Mouse (Mus musculus) brown adipose tissue, adult 24 weeks (tissue): Measurements from ENCODE around the gene Klk12. TPM values are rescaled to one million over a fixed set of nuclear protein-coding genes. Genes with fewer than 3 reads are reported as not detected.

Experiments
- H3K27ac ChIP-seq: fragments of 200-500 bp; replicated peaks from 2 replicates; pipeline ENCODE4 v1.5.1; 2012; ENCODE audit warnings: low read depth, mild to moderate bottlenecking, low read length
- H3K4me1 ChIP-seq: fragments of 200-500 bp; 2 replicates; pipeline ENCODE4 v1.6.1; 2012; ENCODE audit warnings: low read length, mixed read lengths; ENCODE audit not compliant: control insufficient read depth, insufficient read depth, insufficient read length
- H3K4me3 ChIP-seq: fragments of 200-500 bp; 2 replicates; pipeline ENCODE4 v1.5.1; 2012; ENCODE audit warnings: low read depth, mild to moderate bottlenecking, low read length, moderate library complexity; ENCODE audit not compliant: insufficient read depth
- polyA plus RNA-seq: library from polyadenylated mRNA; stranded (reverse); fragments of >200 nt; gene quantifications from 2 replicates; pipeline ENCODE4 v1.2.4, GENCODE M21; 2012; ENCODE audit not compliant: missing spikeins, insufficient read depth, insufficient read length

The Klk12 gene
- polyA plus RNA-seq, 1 experiment: not detected

DNA sequence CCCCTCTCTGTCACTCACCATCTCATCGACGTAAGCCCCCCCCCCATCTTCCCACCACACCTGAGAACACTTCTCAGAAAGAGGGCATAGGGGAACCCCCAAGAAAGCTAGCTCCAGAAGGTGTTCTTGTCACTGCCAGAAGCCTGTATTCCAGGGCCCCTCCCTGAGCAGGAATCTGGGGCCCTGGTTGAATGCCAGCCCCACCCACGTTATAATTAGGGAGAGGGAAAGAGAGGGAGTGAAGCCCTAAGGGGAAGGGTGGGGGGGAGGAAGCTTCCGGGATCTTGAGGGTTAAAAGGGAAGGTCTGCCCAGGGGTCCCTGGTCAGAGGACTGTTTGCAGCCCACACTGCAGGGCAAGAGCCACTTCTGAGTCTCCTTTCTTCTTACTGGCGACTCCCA, 12.0 kb downstream of the Klk12 start, which contains the start of gene Klk10:
TSS of gene Klk10 (plus strand) at position 290 of the 400 bp plus-strand sequence.
- H3K4me3 ChIP-seq: no peak within 1 kb of the TSS
- 0 out of 2 replicates have a peak, but pooled peaks cover 6% of the 10 kb centered on the region for H3K4me1 ChIP-seq
- no peak within 1 kb of the TSS for H3K27ac ChIP-seq

DNA sequence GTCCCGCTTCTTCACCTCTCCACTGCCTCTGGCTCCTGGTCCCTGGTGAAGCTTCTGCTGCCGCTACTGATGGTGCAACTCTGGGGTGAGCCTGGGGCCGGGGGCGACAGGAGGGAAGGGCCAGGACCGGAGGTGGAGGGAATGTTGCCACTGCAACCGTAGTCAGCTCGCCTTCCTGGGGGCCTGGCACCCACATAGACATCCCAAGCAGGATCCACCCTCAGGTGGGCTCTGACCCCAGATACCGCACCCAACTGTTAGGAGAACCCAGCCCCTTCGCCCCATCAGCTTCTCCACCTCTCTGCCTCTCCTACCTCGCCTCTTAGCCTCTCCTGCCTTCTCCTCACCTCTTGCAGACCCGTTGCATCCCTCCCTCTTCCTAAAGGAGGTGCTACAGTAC, 12.8 kb downstream of the Klk12 start:
- Histone ChIP-seq H3K4me1 (0 out of 2 replicates have a peak, but pooled peaks cover 6% of the 10 kb centered on the region), H3K27ac (no peak overlapping the region), H3K4me3 (no peak overlapping the region)

DNA sequence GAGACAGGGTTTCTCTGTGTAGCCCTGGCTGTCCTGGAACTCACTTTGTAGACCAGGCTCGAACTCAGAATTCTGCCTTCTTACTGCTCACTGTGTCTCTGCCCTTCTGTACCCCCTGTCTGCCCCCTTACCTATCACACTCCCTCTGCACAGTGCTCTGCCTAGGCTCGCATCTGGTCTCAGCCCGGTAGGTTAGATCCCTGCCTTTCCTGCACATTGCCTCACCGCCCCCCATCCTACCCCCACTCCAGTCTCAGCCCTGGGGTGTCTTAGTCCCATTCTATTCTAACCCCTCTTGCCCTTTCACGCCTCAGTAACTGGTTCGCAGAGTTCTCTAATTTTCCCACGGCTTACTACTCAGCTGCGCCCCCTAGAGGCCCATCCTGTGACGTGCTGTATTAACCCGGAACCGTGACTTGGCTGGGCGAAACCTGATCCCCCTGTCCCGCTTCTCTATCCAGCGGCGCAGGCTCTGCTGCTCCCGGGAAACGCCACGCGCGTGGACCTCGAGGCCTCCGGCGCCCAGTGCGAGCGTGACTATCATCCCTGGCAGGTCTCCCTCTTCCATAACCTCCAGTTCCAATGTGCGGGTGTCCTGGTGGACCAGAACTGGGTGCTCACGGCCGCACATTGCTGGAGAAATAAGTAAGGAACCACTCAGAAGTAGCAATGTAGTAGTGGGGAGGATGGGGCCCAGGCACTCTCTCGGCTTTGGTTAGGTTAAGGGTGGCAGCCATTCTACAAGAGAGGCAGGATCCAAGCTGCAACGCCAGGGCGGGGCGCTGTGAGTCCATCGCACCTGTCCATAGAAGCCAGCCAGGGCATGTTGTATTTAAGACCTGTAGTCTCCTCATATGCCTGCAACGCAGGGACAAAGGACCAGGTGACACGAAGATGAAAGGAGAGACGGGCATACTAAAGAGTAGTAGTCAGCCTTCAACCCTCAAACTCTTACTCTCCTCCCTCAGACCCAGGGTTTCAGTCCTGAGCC, 13.9 kb downstream of the Klk12 start:
- Histone ChIP-seq H3K4me1 (0 out of 2 replicates have a peak, but pooled peaks cover 6% of the 10 kb centered on the region), H3K27ac (no peak overlapping the region), H3K4me3 (peak overlapping the region; percentile 51)

DNA sequence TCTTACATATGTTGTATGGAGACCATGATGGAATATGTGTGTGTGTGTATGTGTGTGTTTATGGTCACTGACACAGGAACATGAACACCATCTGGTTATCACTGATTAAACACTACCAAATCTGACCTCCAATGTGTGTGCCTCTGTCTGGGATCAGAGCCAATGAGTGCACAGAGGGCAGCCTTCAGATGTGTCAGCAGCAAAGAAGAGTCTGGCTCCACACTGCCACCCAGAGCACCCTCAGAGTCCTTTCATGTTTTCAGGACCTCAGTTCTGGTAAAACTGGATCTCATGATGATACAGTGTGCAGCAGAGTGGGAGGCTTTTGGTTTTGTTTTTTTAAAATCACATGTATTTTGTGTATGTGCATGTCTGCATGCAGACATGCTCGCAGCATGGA, 16.6 kb downstream of the Klk12 start:
- no peak overlapping the region for H3K4me3 ChIP-seq
- H3K4me1 ChIP-seq: 0 out of 2 replicates have a peak, but pooled peaks cover 4% of the 10 kb centered on the region
- H3K27ac ChIP-seq: no peak overlapping the region

DNA sequence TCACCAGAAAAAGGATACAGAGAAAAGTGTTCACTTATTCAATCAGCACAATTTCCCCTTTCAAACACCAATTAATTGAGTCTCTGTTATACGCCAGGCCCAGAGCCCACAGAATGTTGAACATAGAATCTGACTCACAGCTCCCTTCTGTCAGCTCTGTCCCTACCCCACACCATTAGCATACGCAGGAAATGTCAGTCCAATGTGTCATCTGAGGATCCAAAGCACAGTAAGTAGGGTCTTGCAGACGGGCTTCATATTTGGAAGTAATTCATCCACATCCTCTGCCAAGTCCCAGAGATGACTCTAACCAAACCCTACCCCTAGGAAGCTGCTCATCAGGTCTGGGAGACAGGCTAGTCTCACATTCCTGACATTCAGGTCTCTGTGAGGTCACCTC, 19.4 kb downstream of the Klk12 start:
- Histone ChIP-seq H3K4me1 (no peaks in the 10 kb centered on the region), H3K4me3 (no peak overlapping the region), H3K27ac (no peak overlapping the region)

DNA sequence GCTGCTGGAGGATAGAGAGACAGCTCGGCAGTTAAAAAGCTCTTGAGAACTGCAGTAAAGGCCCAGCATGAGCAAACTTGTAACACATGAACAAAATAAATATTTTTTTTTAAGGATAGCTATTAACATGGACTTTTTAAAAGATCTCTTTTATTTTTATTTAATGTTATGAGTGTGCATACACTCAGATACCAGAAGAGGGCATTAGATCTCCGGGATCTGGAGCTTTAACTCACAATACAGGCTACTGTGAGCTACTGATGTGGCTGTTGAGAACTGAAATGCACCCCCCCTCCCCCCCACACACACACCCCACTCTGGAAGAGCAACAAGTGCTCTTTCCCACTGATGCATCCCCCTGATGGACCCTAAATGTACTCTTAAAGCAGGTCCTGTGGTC, 20.6 kb downstream of the Klk12 start:
- no peak overlapping the region for H3K27ac ChIP-seq
- no peak overlapping the region for H3K4me3 ChIP-seq
- H3K4me1 ChIP-seq: no peaks in the 10 kb centered on the region

DNA sequence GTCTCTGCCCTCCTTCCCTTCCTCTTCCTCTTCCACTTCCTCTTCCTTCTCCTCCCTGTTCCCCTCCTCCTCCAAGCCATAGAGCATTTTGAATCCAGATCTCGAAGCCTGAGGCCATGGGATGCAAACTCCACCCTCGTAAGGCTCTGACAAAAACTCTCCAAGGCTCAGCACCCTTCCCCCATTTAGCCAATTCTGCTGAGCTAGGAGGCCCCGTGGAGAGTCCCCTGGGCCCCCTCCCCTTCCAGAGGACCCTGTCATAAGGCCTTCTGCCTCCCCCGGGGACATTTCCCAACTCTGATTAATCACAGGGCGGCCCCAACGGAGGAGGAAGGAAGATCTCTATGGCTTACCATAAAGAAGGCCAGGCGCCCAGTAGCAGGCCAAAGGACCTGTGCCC, 22.9 kb downstream of the Klk12 start, which contains the start of gene Klk9:
TSS of gene Klk9 (plus strand) at position 301 of the 400 bp plus-strand sequence.
- Histone ChIP-seq H3K4me3 (no peak within 1 kb of the TSS), H3K4me1 (no peaks in the 10 kb centered on the region), H3K27ac (no peak within 1 kb of the TSS)

DNA sequence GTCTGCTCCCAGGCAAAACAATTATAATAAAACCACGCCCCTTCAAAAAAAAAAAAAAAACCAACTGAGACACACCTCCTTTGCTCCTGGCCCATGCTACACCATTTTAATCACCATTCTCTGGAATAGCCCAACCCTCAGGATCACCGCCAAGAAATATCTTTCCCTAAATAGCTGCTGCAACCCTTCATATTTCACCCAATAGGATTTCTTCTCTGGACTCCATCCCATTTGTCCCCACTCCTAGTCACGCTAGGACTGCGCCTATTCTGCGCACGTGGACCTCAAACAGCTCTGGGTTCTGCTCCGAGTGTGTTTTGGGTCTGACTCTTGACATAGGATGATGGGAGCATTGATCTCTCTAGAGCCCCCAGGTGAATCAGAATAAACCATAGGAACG, 27.7 kb downstream of the Klk12 start:
- peak overlapping the region; percentile 71; the same call in 1 of the 2 replicates for H3K4me3 ChIP-seq
- H3K27ac ChIP-seq: no peak overlapping the region
- peaks cover 2% of the 10 kb centered on the region; the same call in 1 of the 2 replicates for H3K4me1 ChIP-seq

DNA sequence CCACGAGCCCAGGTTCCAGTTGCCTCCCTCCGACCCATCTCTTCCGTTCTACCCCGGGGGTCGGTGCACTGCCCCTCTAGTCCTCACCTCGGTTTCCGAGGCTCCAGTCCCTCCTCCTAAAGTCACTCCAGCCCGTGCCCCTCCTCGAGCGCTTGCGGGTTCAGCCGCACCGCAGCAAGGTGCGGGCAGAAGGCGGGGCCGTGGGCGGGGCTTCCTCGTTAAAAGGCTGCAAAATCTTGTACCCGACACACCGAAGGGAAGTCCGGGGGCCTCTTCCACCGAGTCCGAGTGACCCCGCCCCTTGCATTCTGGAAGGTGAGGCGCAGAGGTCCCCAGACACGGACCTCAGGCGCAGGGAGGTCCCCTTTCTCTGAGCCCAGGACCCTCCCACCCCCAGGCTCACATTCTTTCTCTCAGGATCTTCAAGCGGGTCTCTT, 28.7 kb downstream of the Klk12 start, which contains the start of gene Klk8:
TSS of gene Klk8 (plus strand) at position 245 of the 437 bp plus-strand sequence.
- Histone ChIP-seq H3K4me1 (peaks cover 2% of the 10 kb centered on the region; the same call in 1 of the 2 replicates), H3K4me3 (peak within 1 kb of the TSS; percentile 71), H3K27ac (no peak within 1 kb of the TSS)

DNA sequence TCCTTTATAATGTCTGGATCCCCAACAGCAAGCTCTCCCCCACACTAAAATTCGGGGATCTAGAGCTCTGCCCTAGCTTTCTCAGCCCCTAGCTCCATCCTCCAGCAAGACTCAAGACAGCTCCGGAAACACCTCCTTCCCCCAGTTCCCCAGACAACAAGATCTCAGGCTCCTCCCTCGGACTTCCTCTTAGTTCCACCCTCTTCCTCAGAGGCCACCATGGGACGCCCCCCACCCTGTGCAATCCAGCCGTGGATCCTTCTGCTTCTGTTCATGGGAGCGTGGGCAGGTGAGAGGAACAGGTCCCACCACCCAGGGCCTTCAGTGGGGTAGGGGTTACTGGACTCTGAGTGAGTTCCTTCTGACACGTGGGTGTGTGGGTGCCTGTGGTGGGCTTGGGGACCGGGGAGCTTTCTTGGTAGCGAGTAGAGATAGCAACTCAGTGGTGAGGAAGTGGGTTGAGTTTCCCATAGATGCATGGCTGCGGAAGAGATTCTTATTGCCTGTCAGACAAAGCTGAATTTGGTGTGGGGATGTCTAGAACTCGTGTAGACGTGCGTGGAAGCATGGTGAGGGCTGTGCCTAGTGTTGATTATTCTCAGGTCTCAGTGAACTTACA, 29.3 kb downstream of the Klk12 start:
- Histone ChIP-seq H3K27ac (no peak overlapping the region), H3K4me3 (peak overlapping the region; percentile 71)

DNA sequence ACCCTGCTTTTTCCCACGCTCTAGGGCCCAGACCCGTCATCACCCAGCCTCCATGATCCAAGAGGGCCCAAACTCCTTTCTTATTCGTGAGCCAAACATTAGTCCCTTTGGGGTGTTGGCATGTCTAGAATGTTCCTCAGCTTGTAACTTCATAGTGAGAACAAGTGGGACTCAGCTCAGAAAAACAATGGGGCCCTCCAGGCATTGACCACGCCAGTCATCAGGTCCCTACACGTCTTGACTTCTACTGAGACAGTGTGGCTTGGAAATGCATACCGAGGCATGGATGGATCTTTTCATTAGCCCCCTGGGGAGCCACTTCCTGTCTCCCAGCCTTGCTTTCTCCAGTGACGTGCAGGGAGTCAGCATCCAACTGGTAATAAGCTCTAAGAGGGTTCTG, 31.2 kb downstream of the Klk12 start:
- Histone ChIP-seq H3K4me1 (peaks cover 2% of the 10 kb centered on the region; the same call in 1 of the 2 replicates), H3K27ac (no peak overlapping the region), H3K4me3 (no peak overlapping the region)

More for the DNA sequence above, 29.3 kb downstream of the Klk12 start:
- H3K4me1 ChIP-seq: peaks cover 2% of the 10 kb centered on the region; the same call in 1 of the 2 replicates

DNA sequence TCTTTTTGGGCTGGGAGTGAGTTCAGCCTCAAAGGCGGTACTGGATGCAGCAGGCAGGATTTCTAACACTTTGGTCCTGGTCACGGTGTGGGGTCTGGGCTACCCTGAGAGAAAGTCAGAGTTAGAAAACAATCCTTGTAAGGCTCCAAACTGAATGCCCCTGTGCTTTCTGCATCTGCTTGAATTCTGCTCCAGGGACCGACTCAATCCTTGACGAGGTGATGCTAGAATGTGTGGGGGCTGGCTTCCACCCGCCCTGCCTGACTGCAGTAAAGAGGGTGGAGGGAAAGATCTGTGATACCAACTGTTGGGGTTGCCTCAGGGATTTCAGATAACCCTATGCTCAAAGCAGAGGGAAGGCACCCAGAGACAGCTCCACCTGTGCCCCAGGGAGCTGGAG, 42.3 kb downstream of the Klk12 start, which contains the start of gene Klk7:
TSS of gene Klk7 (plus strand) at position 301 of the 400 bp plus-strand sequence.
- Histone ChIP-seq H3K4me3 (no peak within 1 kb of the TSS), H3K4me1 (no peaks in the 10 kb centered on the region), H3K27ac (no peak within 1 kb of the TSS)

DNA sequence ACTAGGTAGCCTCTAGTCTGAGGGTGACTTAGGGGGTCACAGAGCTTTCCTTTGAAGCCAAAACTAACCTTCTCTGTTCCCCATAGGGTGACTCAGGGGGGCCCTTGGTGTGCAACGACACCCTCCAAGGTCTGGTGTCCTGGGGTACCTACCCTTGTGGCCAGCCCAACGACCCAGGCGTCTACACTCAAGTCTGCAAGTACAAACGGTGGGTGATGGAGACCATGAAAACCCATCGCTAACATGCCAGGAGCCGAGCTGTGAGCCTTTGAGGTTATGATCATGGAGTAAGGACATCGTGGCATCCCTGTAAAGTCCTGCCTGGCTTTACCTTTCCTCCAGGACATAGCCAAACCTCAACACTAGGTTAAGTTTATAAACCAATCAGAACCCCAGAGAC, 46.5 kb downstream of the Klk12 start:
- Histone ChIP-seq H3K27ac (no peak overlapping the region), H3K4me3 (no peak overlapping the region), H3K4me1 (no peaks in the 10 kb centered on the region)

DNA sequence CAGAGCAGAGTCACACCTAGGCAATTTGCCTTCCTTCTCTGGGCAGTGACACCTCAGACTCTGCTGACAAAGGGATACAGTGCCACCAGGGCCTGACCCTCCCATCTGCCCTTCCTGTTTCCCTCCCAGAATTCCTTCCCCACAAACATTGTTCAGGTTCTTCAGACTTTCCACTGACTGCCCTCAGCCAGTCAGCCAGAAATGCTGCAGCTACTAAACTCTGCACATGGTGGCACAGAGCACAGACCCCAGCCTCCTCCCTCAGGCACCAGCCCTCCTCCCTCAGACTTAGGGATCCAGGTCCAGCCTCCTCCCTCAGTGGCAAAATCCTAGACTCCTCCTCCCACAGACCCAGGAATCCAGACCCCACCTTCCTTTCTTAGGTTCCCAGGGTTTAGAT, 48.0 kb downstream of the Klk12 start:
- Histone ChIP-seq H3K4me3 (no peak overlapping the region), H3K27ac (no peak overlapping the region), H3K4me1 (no peaks in the 10 kb centered on the region)

DNA sequence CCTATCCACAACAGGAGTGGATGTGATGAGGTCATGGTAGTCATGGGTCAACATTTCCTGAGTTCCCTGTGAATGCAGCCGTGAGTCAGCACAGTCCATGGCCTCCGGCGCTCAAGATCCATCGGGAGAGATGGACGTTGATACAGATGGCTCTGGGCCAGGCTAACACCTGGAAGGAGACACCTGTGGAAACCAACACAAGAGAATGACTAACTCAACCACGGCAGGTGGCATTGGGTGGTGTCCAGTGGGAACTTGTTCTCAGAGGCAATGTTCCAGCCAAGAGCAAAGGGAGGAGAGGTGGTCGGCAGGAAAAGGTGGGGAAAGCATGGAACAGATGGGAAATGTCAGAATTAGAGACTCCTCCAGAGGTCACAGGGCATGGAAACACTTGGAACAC, 52.9 kb downstream of the Klk12 start:
- Histone ChIP-seq H3K27ac (no peak overlapping the region), H3K4me3 (no peak overlapping the region), H3K4me1 (no peaks in the 10 kb centered on the region)
